Mouse (Mus musculus): Measurements from ENCODE around the gene Slc2a12. TPM values are rescaled to one million over a fixed set of nuclear protein-coding genes. Genes with fewer than 3 reads are reported as not detected.

Slc2a12 gene
- total RNA-seq (2021), result 10 to 100 TPM in 1 of 2 experiments, 1 to 10 TPM in 1; 4.0 to 13.4 TPM
- long read RNA-seq, experiment 1, full-length matches to known transcripts, result 3 of 10 reads
- long read RNA-seq, experiment 1, partial matches to known transcripts, result 0 of 10 reads
- long read RNA-seq, experiment 1, other reads (novel, unspliced or antisense), result 7 of 10 reads
- long read RNA-seq, experiment 2, full-length matches to known transcripts, result 8 of 23 reads
- long read RNA-seq, experiment 2, partial matches to known transcripts, result 0 of 23 reads
- long read RNA-seq, experiment 2, other reads (novel, unspliced or antisense), result 15 of 23 reads

- DNase-seq (ENCODE audit: low spot score in 2 of 2), result peak; percentile 57 to 68
Measured at GRCm38 (mm10) chr10:22644853-22645491, at the start of gene Slc2a12. TSS of gene Slc2a12 (plus strand) at chr10:22645011.

DNA sequence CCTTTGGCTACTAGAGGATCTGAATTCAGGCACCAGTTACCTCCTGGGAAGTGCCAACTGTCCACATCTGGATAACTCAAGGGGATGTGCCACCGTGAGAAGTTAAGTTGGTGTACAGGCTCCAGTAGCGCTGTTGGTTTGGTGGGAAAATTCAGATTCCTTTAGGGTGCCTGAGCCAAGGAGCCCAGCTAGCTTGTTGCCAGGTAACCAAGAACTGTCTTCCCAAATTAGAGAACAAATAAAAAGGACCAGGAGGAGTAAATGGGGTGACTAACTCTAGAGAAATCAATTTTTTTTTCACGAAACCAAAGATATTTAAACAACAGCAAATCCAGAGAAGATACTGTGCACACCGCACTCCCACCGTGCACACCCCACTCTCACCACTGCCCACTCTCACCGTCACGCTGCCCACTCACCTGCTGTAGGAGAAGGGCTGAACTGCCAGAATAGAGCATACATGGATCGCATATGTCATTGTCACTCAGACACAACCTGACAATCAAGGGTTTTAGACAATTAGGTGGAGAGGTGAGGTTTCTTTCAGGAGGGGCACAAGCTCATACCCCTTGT is 45.8 kb upstream of the Slc2a12 start:
- no peak for DNase-seq (ENCODE audit: low spot score in 2 of 2)

GRCm38 (mm10) chr10:22601046-22601445 is 43.8 kb upstream of the Slc2a12 start:
- DNase-seq (ENCODE audit: low spot score in 2 of 2), result no peak

DNA sequence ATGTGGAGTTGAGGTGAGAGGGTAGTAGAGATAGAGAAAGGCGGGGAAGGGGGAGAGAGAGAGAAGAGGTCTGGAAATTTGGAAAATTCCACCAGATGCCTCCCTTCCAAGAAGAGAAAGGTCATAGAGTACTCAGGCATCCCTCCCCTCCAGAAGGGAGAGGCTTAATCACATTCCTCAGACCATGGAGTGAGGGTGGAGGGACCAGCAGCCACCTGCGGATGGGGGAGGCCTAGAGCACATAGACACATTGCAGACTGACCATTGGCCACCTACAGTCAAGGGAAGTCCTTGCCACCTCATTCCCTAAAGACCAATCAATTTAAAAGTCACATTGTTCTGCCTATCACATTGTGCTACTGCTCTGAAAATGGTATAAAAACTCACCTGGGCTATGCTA is 40.0 kb upstream of the Slc2a12 start:
- DNase-seq (ENCODE audit: low spot score in 2 of 2), result no peak

DNA sequence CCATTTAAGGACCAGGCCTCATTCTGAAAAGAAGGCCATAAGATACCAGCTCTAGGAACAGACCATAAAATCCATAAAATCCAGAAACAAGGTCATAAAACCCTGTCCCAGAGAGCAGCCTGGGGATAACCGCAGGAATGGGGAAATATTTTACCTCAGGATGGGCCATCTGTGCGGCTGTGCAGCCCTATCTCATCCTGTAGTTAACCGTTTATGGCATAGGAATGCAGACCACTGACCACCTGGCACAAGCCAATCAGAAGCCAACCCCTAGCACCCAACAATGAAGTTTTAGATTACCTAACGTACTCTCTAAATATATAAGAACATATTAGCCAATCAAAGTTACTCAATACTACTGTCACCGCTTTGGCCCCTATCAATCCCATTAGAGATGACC is 36.5 kb upstream of the Slc2a12 start:
- DNase-seq (ENCODE audit: low spot score in 2 of 2), result no peak

- peak; percentile 48 to 52 for DNase-seq (ENCODE audit: low spot score in 2 of 2)
Measured at GRCm38 (mm10) chr10:22608799-22609357, 35.9 kb upstream of the Slc2a12 start.

DNA sequence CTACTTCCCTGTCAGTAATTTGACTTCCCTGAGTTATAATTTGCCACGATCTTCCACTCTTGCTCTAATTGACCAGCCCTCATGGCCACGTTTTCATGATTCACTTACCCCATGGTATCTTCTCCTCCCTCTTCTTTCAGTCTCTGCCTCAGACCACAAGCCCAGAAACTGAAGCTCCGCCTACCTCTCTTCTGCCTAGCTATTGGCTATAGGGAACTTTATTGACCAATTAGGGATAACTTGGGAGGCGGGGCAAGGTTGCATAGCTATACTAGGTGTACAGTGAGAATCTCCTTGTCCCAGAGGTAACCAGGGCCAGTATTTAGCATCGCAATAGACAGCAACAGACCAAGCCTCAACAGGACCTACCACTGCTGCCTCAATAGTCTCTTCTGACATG is 31.5 kb upstream of the Slc2a12 start:
- DNase-seq (ENCODE audit: low spot score in 2 of 2), result no peak

- DNase-seq (ENCODE audit: low spot score in 2 of 2), result no peak
Measured at GRCm38 (mm10) chr10:22614554-22614953, 30.3 kb upstream of the Slc2a12 start.

DNA sequence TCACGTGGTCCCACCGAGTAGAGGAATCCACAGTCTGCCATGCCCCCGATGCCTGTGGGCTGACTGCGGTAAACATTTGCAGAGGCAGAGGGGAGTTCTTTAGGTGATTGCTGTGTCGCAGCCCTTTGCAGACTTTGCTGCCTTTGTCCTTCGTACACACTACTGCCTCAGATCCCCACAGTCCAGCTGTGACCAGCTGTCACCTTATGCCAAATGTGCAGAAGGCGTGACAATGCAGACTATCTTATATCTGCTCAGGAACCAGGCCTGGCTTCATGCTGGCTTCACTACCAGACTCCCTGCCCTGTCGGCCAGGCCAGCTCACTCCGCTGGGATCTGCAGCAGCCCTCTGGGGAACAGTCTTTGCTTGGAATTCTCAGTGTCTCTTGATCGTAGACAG is 29.5 kb upstream of the Slc2a12 start:
- DNase-seq (ENCODE audit: low spot score in 2 of 2), result no peak

- peak; percentile 24 to 43 for DNase-seq (ENCODE audit: low spot score in 2 of 2)
Measured at GRCm38 (mm10) chr10:22618842-22619241, 26.0 kb upstream of the Slc2a12 start.

GRCm38 (mm10) chr10:22628832-22629231 is 16.0 kb upstream of the Slc2a12 start:
- no peak for DNase-seq (ENCODE audit: low spot score in 2 of 2)

DNA sequence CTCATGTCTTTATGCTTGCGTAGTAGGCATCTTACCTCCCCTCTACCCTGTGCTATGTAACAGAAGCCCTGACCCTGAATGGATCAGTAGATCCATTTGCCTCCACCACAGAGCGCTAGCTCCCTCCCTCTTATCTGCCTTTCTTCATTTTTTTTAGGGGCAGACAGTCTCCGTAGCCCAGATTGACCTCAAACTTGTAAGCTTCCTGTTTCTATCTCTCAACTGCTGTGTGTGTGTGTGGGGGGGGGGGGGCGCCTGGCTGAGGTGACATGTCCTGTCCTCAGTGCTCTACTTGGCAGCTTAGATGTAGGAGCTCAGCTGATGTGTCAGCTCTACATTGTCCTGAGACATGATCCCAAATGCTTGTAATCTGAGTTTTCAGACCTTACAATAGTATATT is 13.7 kb upstream of the Slc2a12 start:
- no peak for DNase-seq (ENCODE audit: low spot score in 2 of 2)

DNA sequence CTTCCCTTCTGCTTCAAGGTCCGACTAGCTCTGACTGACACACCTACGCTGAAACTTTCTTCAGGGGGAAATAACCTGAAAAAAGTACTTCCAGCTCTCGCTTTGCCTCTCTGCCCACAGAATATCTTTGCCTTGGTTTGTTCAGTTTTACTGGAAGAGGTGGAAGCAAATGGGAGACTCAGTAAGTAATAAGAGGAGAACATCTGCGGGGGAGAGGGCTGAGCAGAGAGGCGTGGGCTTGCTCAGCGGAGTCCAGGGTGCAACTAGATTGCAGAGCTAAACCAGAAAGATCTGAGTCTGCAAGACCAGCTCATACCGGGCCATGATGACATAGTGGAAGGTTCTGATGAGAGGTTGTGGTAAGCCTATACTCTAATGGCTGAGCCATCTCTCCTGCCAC is 13.3 kb upstream of the Slc2a12 start:
- no peak for DNase-seq (ENCODE audit: low spot score in 2 of 2)

DNA sequence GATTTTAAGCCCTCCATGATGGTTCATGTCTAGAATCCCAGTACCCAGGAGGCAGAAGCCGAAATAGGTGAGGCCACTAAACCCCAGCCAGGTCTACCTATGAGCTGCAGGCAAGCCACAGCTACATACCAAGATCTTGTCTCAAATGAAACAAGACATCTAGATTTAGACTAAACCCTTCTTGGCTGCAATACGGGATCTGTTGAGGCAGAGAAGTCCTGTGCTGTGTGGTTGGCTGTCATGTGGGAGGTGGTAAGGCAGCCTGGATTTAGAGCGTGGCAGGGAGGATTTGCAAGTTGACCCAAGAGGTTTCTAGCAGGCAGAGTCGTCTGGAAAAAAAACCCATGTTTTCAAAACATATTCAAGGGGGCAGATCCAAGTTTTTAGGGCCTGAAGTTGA is 12.9 kb upstream of the Slc2a12 start:
- no peak for DNase-seq (ENCODE audit: low spot score in 2 of 2)

DNA sequence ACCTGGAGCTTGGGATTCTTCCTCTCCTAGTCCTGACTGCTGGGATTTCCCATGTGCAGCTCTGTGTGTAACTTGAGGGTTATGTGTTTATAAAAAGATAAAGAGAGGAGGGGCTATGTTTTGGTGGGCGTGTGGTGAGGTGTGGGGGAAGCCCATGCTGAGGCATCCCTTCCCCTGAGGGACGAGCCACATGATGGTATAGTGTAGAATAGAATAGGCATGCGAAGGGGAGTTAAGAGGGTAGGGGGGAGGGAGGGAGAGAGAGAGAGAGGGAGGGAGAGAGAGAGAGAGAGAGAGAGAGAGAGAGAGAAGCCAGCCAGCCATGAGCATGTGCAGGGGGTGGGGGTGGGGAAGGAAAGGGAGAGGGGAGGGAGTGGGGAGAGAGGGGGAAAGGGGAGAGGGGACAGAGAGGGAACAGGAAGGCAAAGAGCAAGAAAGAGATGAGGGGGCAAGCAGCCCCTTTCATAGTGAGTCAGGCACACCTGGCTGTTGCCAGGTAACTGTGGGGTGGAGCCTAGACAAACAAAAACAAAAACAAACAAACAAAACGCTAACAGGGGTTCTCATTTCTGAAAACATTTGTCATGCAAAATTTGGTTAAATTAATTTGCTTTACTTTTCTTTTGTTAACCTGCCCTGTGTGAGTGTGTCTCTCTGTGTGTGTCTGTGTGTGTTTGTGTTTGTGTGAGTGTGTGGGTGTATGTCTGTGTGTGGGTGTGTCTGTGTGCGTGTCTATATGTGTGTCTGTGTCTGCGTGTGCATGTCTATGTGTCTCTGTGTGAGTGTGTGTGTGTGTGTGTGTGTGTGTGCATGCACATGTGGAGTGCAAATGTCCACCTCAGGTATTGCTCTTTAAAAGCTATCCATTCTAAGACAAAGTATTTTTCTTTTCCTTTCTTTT is 11.2 kb upstream of the Slc2a12 start:
- no peak for DNase-seq (ENCODE audit: low spot score in 2 of 2)

DNA sequence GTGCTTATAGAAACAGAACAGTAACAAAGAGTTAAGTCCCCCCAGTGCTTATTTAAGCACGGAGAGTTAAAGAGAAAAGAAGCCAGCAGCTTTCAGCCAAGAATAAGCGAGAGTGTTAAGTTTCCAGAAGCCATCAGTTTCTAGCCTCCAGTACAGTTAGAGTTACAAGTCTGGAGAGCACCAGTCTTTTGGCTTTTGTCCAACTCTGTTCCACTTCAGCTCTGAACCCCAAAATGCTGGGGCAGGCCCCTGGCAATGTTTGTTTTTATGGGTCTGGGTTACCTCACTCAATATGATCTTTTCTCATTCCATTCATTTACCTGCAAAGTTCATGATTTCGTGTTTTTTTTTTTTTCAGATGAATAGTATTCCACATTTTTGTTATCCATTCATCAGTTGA is 7.6 kb upstream of the Slc2a12 start:
- DNase-seq (ENCODE audit: low spot score in 2 of 2), result no peak

DNA sequence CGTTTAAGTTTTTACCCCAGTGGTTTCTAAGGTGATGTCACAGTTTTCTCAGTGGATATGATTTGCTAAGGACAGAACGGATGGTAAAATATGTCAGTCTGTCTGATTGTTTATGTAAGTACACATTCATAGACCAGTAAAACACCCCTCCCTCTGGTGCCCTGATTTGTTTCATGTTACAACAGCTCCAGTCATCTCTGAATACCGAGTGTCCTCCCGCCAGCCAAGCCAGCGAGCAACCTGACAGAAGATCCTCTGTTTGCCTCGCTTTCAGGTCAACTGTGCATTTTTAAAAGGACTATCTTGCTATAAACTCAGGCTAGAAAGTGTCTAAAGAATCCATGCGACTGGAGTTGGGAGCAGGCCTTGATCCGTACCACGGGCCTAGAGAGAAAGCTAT is 640 bp upstream of the Slc2a12 start:
- peak in 1 of 2 experiments; percentile 17 for DNase-seq (ENCODE audit: low spot score in 2 of 2)

DNA sequence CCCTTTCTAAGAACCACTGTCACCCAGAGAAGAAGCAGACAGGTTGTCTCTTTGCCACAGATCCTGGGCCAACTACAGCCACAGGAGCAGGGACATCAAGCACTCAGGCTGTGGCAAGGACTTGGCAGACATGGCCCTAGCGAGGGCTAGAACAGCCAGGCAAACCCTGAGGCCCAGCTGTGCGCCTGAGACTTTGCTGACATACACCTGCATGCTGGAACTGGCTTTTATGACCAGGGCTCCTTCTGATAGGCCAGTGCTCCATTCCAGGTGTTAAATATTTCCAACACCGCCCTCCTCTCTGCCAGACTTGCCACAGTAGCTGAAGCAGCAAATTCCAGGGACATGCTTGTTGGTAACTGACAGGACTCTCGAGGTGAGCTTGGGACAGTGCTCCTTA is 3.9 kb downstream of the Slc2a12 start:
- DNase-seq (ENCODE audit: low spot score in 2 of 2), result no peak

- no peak for DNase-seq (ENCODE audit: low spot score in 2 of 2)
Measured at GRCm38 (mm10) chr10:22653820-22654219, 9.0 kb downstream of the Slc2a12 start.

- no peak for DNase-seq (ENCODE audit: low spot score in 2 of 2)
Measured at GRCm38 (mm10) chr10:22658534-22659385, 13.9 kb downstream of the Slc2a12 start.
